Mouse (Mus musculus) limb, embryonic 14.5 days (tissue): ENCODE measurements at regions not wholly inside any gene's neighbourhood (a gene's known extent, or its start where the extent isn't known, plus 50 kb on each side); places are given as distances from the start of the nearest gene placed in this dataset.

Experiments used
- ATAC-seq: fragments of 200-750 bp; cut with Nextera tagmentation; 2 replicates; pipeline ENCODE4 v1.8.0; 2017; ENCODE audit warnings: low read depth, moderate number of reproducible peaks, moderate TSS enrichment; ENCODE audit not compliant: low FRiP score
- DNase-seq: peaks from one replicate; pipeline ENCODE4 v3.0.0-alpha.2; 2015; ENCODE audit warnings: low spot score
- H3K27ac ChIP-seq: fragments of 300-500 bp; sonication (generic); replicated peaks from 2 replicates; pipeline ENCODE4 v1.5.1; 2014; ENCODE audit warnings: low read depth, mild to moderate bottlenecking, low read length, moderate library complexity, mixed read lengths
- H3K27me3 ChIP-seq: fragments of 300-500 bp; sonication (generic); 2 replicates; pipeline ENCODE4 v1.6.1; 2014; ENCODE audit warnings: low read length, mixed read lengths; ENCODE audit not compliant: control insufficient read depth, insufficient read depth
- H3K36me3 ChIP-seq: fragments of 300-500 bp; sonication (generic); 2 replicates; pipeline ENCODE4 v1.6.1; 2014; ENCODE audit warnings: mild to moderate bottlenecking, low read length, moderate library complexity, mixed read lengths; ENCODE audit not compliant: control insufficient read depth, insufficient read depth
- H3K4me1 ChIP-seq: fragments of 300-500 bp; sonication (generic); 2 replicates; pipeline ENCODE4 v1.6.1; 2014; ENCODE audit warnings: antibody characterized with exemption, low read length, mixed read lengths; ENCODE audit not compliant: control insufficient read depth, insufficient read depth
- H3K4me2 ChIP-seq: fragments of 300-500 bp; sonication (generic); replicated peaks from 2 replicates; pipeline ENCODE4 v1.6.1; 2014; ENCODE audit warnings: low read depth, mild to moderate bottlenecking, low read length, moderate library complexity; ENCODE audit not compliant: severe bottlenecking
- H3K4me3 ChIP-seq: fragments of 300-500 bp; sonication (generic); replicated peaks from 2 replicates; pipeline ENCODE4 v1.5.1; 2014; ENCODE audit warnings: low read length
- H3K9ac ChIP-seq: fragments of 300-500 bp; sonication (generic); 2 replicates; pipeline ENCODE4 v1.6.1; 2014; ENCODE audit warnings: mild to moderate bottlenecking, low read depth, low read length, moderate library complexity; ENCODE audit not compliant: severe bottlenecking
- H3K9me3 ChIP-seq: fragments of 300-500 bp; sonication (generic); 2 replicates; pipeline ENCODE4 v1.6.1; 2016; ENCODE audit warnings: low read length; ENCODE audit not compliant: control insufficient read depth
- POLR2A ChIP-seq: fragments of 200-500 bp; IDR thresholded peaks from 2 replicates; pipeline ENCODE4 v1.8.0; 2012; ENCODE audit warnings: inconsistent platforms, mild to moderate bottlenecking, moderate library complexity, borderline replicate concordance; ENCODE audit not compliant: insufficient read depth, insufficient read length; ENCODE audit errors: extremely low read depth
- WGBS: fragments of 180-500 bp; shearing (Covaris S2); extraction: QIAGEN DNeasy Blood & Tissue Kit; methylation state at CpG from one replicate; pipeline ENCODE4 v1.1.7; 2014; 5-methylcytosine and 5-hydroxymethylcytosine counted together

DNA sequence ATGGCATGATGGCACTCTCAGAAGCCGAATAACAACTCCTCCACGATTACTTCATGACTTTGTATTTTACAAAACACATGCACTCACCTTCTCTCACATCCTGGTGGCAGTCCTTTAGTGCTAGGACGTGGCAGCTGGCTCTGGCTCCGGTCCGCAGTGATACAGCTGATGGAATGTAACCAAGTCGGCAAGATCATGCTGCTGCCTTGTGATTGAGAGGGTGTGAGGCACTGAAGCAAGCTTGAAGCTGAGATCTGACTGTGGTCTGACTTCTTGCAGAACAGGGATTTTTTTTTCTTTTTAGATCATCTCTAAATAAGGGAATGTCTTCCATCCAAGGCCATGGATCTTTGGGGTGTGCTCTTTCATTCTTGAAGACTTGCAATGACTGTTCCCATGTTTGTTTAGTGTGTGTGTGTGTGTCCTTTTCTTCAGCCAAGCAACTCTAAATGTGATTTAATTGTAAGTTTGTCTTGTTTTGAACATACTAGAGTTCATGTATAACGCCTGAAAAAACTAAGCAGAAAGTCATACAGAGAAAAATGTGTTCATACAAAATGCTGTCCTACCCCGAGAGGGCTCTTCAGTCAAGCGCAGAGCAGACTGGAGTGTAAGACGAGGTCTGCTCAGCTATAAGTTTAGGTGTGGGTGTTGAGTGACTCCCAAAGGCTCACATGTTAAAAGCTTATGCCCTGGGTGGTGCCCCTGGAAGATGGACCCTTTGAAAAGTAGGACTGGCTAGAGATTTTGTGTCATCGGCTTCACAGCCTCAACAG is 116.1 kb upstream of the Ankrd55 start:
- no peaks in the 10 kb centered on the region for H3K4me1 ChIP-seq
- WGBS: 79% methylated on average over 11 of the region's 11 CpGs
- H3K4me2 ChIP-seq: no peak overlapping the region
- ATAC-seq (no peak), DNase-seq (no peak)
- no peak overlapping the region for H3K9ac ChIP-seq
- no peak for TF ChIP-seq POLR2A
- H3K4me3 ChIP-seq: no peak overlapping the region
- H3K27me3 ChIP-seq: no peaks in the 10 kb centered on the region
- no peaks in the 10 kb centered on the region for H3K36me3 ChIP-seq
- H3K9me3 ChIP-seq: no peaks in the 10 kb centered on the region
- H3K27ac ChIP-seq: no peak overlapping the region

DNA sequence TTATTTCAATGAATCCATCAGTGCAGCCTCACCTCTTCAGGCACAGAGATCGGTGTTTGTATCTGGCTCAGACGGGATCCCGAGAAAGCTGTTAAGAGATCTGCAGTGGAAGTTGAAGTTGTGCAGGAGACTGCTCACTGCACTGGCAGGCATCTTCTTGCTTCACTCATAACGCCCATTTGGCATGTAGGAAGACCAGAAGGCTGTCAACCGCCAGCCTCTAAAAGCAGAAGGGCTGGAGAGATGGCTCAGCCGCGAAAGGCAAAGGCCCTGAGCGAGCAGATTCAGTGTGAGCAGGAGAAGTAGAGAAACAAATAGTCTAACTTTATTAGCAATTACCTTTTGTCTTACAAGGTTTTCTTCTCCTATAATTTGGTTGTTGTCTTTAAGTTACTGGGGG is 114.3 kb upstream of the Ankrd55 start:
- no peak overlapping the region for H3K9ac ChIP-seq
- TF ChIP-seq POLR2A: no peak
- H3K27me3 ChIP-seq: no peaks in the 10 kb centered on the region
- DNase-seq: no peak
- no peaks in the 10 kb centered on the region for H3K4me1 ChIP-seq
- WGBS: 85% methylated on average over 8 of the region's 8 CpGs
- H3K27ac ChIP-seq: no peak overlapping the region
- ATAC-seq: no peak
- no peak overlapping the region for H3K4me3 ChIP-seq
- H3K9me3 ChIP-seq: no peaks in the 10 kb centered on the region
- no peaks in the 10 kb centered on the region for H3K36me3 ChIP-seq
- no peak overlapping the region for H3K4me2 ChIP-seq

DNA sequence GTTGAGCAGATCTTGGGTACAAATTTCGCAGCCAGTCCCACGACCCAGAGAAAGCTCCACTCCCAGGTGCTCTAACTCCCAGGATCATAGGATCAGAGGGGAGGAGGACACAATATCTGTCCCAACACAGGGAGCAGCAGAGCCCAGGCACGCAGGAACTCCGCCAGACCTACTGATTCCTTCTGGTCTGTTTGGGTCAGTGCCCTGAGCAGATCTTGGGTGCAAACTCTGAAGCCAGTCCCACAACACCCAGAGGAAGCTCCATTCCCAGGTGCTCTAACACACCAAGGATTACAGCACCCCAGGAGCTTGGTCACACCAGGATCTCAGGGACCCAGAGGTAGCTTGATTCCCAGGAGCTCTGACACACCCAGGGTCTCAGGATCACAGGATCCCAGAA is 110.2 kb upstream of the Ankrd55 start:
- TF ChIP-seq POLR2A: no peak
- H3K36me3 ChIP-seq: no peaks in the 10 kb centered on the region
- no peak overlapping the region for H3K4me2 ChIP-seq
- DNase-seq: no peak
- WGBS: 78% methylated on average over 4 of the region's 4 CpGs
- no peak overlapping the region for H3K4me3 ChIP-seq
- no peaks in the 10 kb centered on the region for H3K9me3 ChIP-seq
- H3K27me3 ChIP-seq: no peaks in the 10 kb centered on the region
- no peaks in the 10 kb centered on the region for H3K4me1 ChIP-seq
- H3K9ac ChIP-seq: no peak overlapping the region
- ATAC-seq: no peak
- H3K27ac ChIP-seq: no peak overlapping the region

DNA sequence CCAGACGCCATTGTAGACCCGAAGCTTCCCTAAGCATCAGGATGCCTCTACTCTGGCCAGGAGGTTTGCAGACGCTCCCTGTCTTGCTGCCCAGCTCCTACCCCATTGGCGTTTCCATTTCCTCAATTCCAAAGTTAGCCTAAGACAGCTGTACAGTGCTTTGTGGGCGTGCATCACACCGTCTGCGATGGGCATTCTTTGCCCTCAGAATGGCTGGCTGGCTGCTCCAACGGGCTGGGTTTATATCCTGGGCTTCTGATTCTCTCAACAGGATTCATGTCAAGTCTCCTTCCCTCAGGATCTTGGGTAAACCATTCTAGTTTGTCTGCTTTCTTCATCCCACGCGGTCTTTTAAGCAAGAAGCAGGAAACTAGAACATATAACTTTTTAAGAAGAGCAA is 104.3 kb upstream of the Ankrd55 start:
- no peak for TF ChIP-seq POLR2A
- Histone ChIP-seq H3K9ac (no peak overlapping the region), H3K9me3 (no peaks in the 10 kb centered on the region), H3K27ac (no peak overlapping the region), H3K36me3 (no peaks in the 10 kb centered on the region), H3K4me2 (no peak overlapping the region), H3K4me1 (peaks cover 5% of the 10 kb centered on the region), H3K27me3 (no peaks in the 10 kb centered on the region), H3K4me3 (no peak overlapping the region)
- 93% methylated on average over 10 of the region's 10 CpGs for WGBS
- DNase-seq (no peak), ATAC-seq (no peak)

DNA sequence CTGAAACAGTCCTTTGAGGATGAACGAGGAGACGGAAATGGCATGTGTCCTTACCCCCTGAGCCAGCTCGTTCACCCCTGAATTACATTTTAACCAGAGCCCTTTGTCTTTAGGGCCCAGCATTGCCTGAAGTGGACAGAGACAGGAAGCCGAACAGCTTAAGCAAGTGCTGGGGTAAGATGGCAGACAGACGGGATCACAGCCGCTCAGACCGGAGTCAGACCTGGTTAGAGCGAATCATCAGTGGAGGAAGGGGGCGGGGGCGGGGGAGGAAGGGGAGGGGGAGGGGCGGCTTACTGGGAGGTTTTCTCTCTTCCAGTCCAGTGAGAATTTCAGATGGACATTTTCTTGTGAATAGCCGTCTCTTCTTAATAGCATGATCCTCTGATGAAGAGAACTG is 103.1 kb upstream of the Ankrd55 start:
- no peak overlapping the region for H3K9ac ChIP-seq
- no peak overlapping the region for H3K4me3 ChIP-seq
- H3K4me1 ChIP-seq: peaks cover 5% of the 10 kb centered on the region
- ATAC-seq (no peak), DNase-seq (no peak)
- no peak overlapping the region for H3K4me2 ChIP-seq
- no peak overlapping the region for H3K27ac ChIP-seq
- no peaks in the 10 kb centered on the region for H3K36me3 ChIP-seq
- H3K27me3 ChIP-seq: no peaks in the 10 kb centered on the region
- no peak for TF ChIP-seq POLR2A
- WGBS: 32% methylated on average over 12 of the region's 12 CpGs
- H3K9me3 ChIP-seq: no peaks in the 10 kb centered on the region
